Mouse (Mus musculus) testis, postnatal 14 days (tissue): ENCODE data around the gene Osbpl6.

Source experiments
- DNase-seq: peaks from one replicate; pipeline ENCODE4 v3.0.0; 2021; ENCODE audit warnings: low spot score

Gene Osbpl6

GRCm38 (mm10) chr2:76406151-76406936 lies at the start of gene Osbpl6:
Gene Osbpl6, plus strand, starts transcription at chr2:76406508.
- DNase-seq, result peak; percentile 26

- DNase-seq, result peak; percentile 68
Measured at GRCm38 (mm10) chr2:76360226-76360625, 46.1 kb upstream of the Osbpl6 start, which contains the start of gene Cyct. Gene Cyct, minus strand, starts transcription at chr2:76360450.

GRCm38 (mm10) chr2:76362111-76362510 lies 44.2 kb upstream of the Osbpl6 start:
- DNase-seq, result no peak

GRCm38 (mm10) chr2:76365811-76366210 lies 40.5 kb upstream of the Osbpl6 start:
- DNase-seq, result no peak

- DNase-seq, result peak; percentile 55
Measured at GRCm38 (mm10) chr2:76367188-76367922, 39.0 kb upstream of the Osbpl6 start.

GRCm38 (mm10) chr2:76368861-76369660 lies 37.2 kb upstream of the Osbpl6 start:
- DNase-seq, result no peak

DNA sequence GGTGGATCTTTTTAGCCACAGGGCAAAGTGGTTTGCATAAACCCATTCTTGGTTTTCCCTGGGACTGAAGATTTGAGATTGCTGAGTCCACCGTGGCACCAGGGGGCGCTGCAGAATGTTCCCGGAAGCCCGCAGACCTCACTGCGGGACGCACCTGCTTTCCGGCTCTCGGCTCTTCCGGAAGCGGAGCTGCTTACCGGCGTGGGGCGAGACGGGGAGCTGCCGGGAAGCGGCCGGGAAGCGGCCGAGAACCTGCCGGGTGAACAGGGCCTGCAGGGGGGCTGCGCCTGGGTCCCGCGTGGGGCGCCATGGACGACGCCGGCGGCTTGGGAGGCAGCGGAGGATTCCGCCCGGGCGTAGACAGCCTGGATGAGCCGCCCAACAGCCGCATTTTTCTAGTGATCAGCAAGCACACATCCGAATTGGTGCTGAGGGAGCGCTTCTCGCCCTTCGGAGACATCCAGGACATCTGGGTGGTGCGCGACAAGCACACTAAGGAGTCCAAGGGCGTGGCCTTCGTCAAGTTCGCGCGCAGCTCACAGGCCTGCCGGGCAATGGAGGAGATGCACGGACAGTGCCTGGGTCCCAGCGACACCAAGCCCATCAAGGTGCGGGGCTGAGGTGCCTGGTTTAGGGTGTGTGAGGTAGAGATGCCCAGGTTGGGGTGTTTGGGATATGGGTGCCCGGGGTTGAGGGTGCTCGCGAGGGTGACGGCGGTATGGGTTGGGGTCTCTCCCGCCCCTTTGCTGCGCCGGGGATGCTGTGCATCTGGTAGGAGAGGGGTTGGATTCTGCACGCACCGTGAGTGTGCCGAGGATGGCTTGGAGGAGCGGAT lies 36.3 kb upstream of the Osbpl6 start, which contains the start of gene Rbm45:
Gene Rbm45, plus strand, starts transcription at position 164 of the 835 bp plus-strand sequence.
- peak; percentile 86 for DNase-seq

GRCm38 (mm10) chr2:76370656-76370922 lies 35.7 kb upstream of the Osbpl6 start:
- no peak for DNase-seq

GRCm38 (mm10) chr2:76372244-76372643 lies 34.1 kb upstream of the Osbpl6 start:
- no peak for DNase-seq

GRCm38 (mm10) chr2:76374544-76375206 lies 31.6 kb upstream of the Osbpl6 start:
- no peak for DNase-seq

- DNase-seq, result no peak
Measured at GRCm38 (mm10) chr2:76378646-76379045, 27.7 kb upstream of the Osbpl6 start.

DNA sequence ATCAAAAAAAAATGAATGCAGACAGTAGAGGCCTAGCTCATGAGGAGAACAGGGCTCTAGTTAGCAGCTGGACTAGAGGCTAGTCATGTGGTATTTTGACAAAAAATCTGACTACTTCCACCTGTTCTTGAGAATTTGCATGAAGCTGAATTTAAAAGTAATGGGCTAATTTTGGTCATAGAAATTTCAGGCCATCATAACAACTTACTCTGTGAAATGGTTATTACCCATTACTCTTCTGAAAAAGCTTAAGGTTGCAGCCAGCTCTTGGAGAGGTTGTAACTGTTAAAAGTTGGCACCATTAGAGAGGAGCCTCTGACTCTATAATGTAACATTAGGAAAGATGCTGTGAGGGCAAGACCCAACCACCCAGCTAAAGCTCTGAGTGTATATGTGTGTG lies 19.8 kb upstream of the Osbpl6 start:
- no peak for DNase-seq

DNA sequence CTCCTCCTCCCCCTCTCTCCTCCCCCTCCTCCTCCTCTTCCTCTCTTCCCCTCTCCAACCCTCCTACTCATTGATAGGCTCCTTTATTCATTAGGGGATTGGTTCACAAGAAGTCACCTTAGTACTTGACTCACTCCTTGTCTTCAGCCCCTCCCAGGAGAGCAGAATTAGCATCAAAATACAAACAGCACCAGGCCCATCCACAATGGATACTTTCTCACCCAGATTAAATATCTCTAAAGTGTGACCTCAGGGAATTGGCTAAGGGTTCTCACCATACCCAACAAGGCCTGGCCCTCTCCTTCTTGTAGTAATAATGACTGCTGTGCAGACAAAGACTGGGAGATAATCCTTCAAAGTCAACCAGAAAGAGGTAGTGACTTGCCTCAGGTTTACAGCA lies 6.1 kb upstream of the Osbpl6 start:
- no peak for DNase-seq

- DNase-seq, result no peak
Measured at GRCm38 (mm10) chr2:76405596-76406150, 635 bp upstream of the Osbpl6 start.

GRCm38 (mm10) chr2:76406937-76407441 lies 681 bp downstream of the Osbpl6 start:
- DNase-seq, result peak; percentile 23

DNA sequence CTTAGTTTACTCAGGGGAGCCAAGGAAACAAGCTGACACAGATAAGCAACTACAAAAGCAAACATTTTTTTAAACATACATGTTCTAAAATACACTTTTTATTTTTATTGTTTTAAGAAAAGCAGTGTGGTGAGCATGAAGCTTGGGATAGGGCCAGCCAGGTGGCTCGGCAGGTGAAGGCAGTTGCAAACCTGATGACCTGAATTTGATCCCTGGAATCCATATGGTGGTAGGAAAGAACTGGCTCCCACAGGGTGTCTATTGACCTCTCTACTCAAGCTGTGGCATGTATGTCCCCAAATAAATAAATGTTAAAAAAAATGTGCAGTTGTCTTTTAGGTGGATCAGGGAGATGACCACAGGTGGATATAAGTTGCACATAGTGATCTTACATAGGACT lies 3.2 kb downstream of the Osbpl6 start:
- no peak for DNase-seq

DNA sequence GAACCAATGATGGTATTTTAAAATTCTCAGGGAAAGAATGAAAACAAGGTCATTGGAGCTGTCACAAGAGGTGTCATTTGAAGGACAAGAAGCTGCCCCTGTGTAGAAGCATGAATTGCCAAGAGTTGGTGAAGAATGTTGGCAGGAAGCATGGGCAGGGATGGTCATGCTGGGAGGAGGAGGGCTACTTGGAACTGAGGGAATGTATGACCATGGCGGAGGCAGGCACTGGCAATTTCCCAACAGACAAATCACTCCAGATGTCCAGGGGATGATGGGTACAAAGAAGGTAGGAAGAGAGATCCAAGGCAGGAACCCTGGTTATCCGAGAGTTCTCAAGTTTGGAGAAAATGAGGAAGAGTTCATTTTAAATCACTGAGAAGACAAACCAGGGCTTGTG lies 3.7 kb downstream of the Osbpl6 start:
- DNase-seq, result no peak

DNA sequence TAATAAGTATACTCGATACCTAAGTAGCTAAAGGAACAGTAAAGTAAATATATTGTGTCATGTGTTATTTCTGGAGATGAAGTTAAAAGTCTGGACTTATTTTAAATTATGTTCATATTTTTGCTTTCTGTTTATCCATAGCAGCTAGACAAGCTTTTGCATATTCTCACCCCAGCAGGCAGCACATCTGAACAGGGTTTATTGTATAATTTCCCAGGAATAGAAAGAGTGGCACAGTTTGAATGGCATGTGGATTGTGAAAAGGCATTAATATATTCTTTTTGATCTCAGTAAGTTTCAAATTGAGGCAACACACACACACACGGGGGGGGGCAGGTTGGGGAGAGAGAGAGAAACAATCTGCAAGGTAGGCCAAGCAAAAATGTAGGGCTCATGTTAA lies 6.6 kb downstream of the Osbpl6 start:
- DNase-seq, result no peak

GRCm38 (mm10) chr2:76417446-76418141 lies 11.3 kb downstream of the Osbpl6 start:
- no peak for DNase-seq

DNA sequence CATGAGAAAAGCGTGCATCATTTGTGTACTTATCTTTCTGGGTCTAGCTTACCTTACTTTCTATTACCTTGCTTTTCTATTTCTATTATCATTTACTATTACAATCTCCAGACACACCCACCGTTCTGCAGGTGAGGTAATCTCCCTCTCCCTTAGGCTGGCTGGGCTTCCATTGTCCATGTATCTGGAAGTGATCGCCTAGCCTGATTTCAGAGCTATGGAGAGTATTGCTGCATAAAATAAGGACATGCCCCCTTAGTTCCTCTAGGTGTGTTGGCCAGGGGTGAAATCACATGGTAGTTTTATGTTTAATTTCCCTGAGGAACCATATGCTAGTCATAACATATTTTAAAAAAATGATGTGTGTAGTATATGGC lies 11.8 kb downstream of the Osbpl6 start:
- no peak for DNase-seq
